Mouse (Mus musculus) liver, embryonic 11.5 days (tissue): Measurements from ENCODE around the gene Cops4. TPM values are rescaled to one million over a fixed set of nuclear protein-coding genes. Genes with fewer than 3 reads are reported as not detected.

Experiments
- ATAC-seq: fragments of 200-750 bp; cut with Nextera tagmentation; replicated peaks from 2 replicates; pipeline ENCODE4 v1.8.0; 2017; ENCODE audit warnings: moderate number of reproducible peaks, mild to moderate bottlenecking, moderate TSS enrichment, moderate library complexity; ENCODE audit not compliant: low FRiP score
- DNase-seq: peaks from one replicate; pipeline ENCODE4 v3.0.0-alpha.2; 2017; ENCODE audit warnings: low spot score
- H3K27ac ChIP-seq: fragments of 300-500 bp; sonication (generic); 2 replicates; pipeline ENCODE4 v1.5.1; 2014; ENCODE audit warnings: mild to moderate bottlenecking, low read depth, low read length, control low read depth
- H3K27me3 ChIP-seq: fragments of 300-500 bp; sonication (generic); replicated peaks from 2 replicates; pipeline ENCODE4 v1.6.1; 2014; ENCODE audit warnings: low read length, mixed read lengths; ENCODE audit not compliant: control insufficient read depth, insufficient read depth
- H3K36me3 ChIP-seq: fragments of 300-500 bp; sonication (generic); 2 replicates; pipeline ENCODE4 v1.6.1; 2014; ENCODE audit warnings: mild to moderate bottlenecking, low read length, moderate library complexity, mixed read lengths; ENCODE audit not compliant: control insufficient read depth, insufficient read depth
- H3K4me1 ChIP-seq: fragments of 300-500 bp; sonication (generic); replicated peaks from 2 replicates; pipeline ENCODE4 v1.6.1; 2014; ENCODE audit warnings: low read length, mixed read lengths; ENCODE audit not compliant: control insufficient read depth, insufficient read depth
- H3K4me2 ChIP-seq: fragments of 300-500 bp; sonication (generic); 2 replicates; pipeline ENCODE4 v1.6.1; 2014; ENCODE audit warnings: mild to moderate bottlenecking, control low read depth, moderate library complexity
- H3K4me3 ChIP-seq: fragments of 300-500 bp; sonication (generic); 2 replicates; pipeline ENCODE4 v1.5.1; 2014; ENCODE audit warnings: low read depth, low read length, control low read depth
- H3K9ac ChIP-seq: fragments of 300-500 bp; sonication (generic); 2 replicates; pipeline ENCODE4 v1.6.1; 2014; ENCODE audit warnings: low read depth, low read length, control low read depth
- H3K9me3 ChIP-seq: fragments of 300-500 bp; sonication (generic); 2 replicates; pipeline ENCODE4 v1.6.1; 2016; ENCODE audit warnings: low read length, inconsistent platforms, mixed read lengths; ENCODE audit not compliant: control insufficient read depth
- WGBS: fragments of 180-500 bp; shearing (Covaris S2); extraction: QIAGEN DNeasy Blood & Tissue Kit; methylation state at CpG from one replicate; pipeline ENCODE4 v1.1.7; 2014; 5-methylcytosine and 5-hydroxymethylcytosine counted together
- polyA plus RNA-seq: library from polyadenylated mRNA; unstranded; fragments of >200 nt; fragmentation: Nextera tagmentation; extraction: Ambion mirVana; gene quantifications from 2 replicates; pipeline ENCODE4 v1.2.1, GENCODE M21; 2014

Cops4 gene
- polyA plus RNA-seq, 1 experiment from 2014 or later = 166 TPM

DNA sequence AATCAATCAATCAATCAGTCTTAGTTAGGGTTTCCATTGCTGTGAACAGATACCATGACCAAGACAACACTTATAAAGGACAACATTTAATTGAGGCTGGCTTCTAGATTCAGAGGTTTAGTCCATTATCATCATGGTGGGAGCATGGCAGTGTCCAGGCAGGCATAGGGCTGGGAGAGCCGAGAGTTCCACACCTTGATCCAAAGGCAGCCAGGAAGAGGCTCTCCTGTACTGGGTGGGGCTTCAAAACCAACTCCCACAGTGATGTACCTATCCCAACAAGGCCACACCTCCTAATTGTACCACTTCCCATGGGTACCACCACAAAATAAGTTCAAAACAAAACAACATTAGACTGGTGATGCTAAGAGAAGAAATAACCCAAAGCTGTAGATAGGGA lies 32.0 kb downstream of the Cops4 start:
- Histone ChIP-seq H3K4me1 (no peaks in the 10 kb centered on the region; the same call in 1 of the 2 replicates), H3K4me3 (no peak overlapping the region), H3K9ac (no peak overlapping the region), H3K9me3 (no peaks in the 10 kb centered on the region), H3K27ac (no peak overlapping the region), H3K27me3 (no peaks in the 10 kb centered on the region), H3K4me2 (no peak overlapping the region), H3K36me3 (peaks cover 20% of the 10 kb centered on the region)
- DNase-seq (no peak), ATAC-seq (no peak)
- 92% methylated on average over 1 of the region's 1 CpGs for WGBS

DNA sequence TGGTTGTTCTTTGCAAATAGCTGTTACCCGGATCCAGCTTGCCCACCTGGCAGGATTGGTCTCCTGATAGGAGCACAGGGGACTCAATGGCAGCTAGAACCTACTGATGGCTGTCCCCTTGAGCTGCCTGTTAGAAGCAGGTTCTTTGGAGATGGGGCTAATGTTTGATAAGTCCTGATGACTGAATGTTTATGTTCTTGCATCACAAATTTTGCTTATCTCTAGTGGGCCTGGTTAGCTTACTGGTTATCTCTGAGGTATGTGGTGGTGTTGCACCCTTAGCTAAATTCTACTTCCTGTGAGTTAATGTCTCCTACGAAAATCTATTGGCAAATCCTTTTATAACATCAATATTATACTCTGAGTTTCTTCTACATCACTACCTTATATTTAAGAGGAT lies 33.8 kb downstream of the Cops4 start:
- no peak overlapping the region for H3K4me2 ChIP-seq
- peaks cover 14% of the 10 kb centered on the region for H3K36me3 ChIP-seq
- 57% methylated on average over 2 of the region's 2 CpGs for whole genome bisulfite sequencing
- no peak for DNase-seq
- H3K4me1 ChIP-seq = no peaks in the 10 kb centered on the region; the same call in 1 of the 2 replicates
- no peaks in the 10 kb centered on the region for H3K27me3 ChIP-seq
- no peak overlapping the region for H3K9ac ChIP-seq
- ATAC-seq = no peak; the same call in 1 of the 2 replicates
- H3K4me3 ChIP-seq = no peak overlapping the region
- H3K27ac ChIP-seq = no peak overlapping the region
- H3K9me3 ChIP-seq = no peaks in the 10 kb centered on the region

DNA sequence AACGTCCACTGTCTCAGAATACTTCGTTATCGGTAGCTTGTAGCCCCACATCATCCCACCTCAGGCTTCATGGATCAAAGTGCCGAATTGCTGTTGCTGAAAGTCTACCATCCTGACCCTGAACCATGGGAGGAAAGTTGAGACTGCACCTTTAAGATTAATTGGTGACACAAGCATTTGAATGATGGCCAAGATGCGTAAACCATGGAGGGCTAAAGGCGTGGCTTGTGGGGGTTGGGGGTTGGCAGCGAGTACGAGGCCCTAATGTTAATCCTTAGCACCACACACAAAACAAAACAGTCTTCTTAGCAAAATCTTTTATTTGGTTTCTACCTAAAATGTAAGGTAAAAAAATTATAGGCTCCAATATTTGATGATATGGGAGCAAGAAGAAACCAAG lies 35.3 kb downstream of the Cops4 start:
- Histone ChIP-seq H3K36me3 (peaks cover 9% of the 10 kb centered on the region), H3K27me3 (no peaks in the 10 kb centered on the region), H3K27ac (no peak overlapping the region), H3K4me1 (peaks cover 2% of the 10 kb centered on the region; the same call in 1 of the 2 replicates), H3K4me2 (no peak overlapping the region), H3K4me3 (no peak overlapping the region), H3K9me3 (no peaks in the 10 kb centered on the region), H3K9ac (no peak overlapping the region)
- no peak for DNase-seq
- no peak for ATAC-seq
- WGBS = 58% methylated on average over 8 of the region's 8 CpGs

DNA sequence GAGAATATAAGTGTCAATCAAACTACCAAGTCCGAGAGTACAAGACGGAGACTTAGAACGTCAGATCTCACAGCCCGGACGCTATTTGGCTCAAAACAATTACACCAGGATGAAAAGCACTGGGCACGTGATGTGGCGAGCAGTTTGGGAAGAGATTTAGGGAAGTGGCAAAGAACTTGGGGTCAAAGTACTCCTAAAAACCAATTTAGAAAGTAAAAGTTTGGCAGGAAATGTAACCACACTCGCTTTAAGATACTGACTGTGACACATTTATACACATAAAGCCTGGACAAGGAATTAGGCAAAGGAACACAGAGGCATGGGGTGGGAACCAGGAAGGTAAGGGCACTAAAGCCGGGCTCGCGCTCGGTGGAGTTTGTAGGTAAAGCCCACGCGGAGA lies 38.9 kb downstream of the Cops4 start:
- H3K27ac ChIP-seq = no peak overlapping the region
- 78% methylated on average over 14 of the region's 14 CpGs for WGBS
- H3K4me1 ChIP-seq = 0 out of 2 replicates have a peak, but pooled peaks cover 2% of the 10 kb centered on the region
- no peaks in the 10 kb centered on the region for H3K27me3 ChIP-seq
- no peak overlapping the region for H3K4me3 ChIP-seq
- H3K36me3 ChIP-seq = no peaks in the 10 kb centered on the region
- ATAC-seq (no peak), DNase-seq (no peak)
- no peak overlapping the region for H3K4me2 ChIP-seq
- no peak overlapping the region for H3K9ac ChIP-seq
- H3K9me3 ChIP-seq = no peaks in the 10 kb centered on the region

DNA sequence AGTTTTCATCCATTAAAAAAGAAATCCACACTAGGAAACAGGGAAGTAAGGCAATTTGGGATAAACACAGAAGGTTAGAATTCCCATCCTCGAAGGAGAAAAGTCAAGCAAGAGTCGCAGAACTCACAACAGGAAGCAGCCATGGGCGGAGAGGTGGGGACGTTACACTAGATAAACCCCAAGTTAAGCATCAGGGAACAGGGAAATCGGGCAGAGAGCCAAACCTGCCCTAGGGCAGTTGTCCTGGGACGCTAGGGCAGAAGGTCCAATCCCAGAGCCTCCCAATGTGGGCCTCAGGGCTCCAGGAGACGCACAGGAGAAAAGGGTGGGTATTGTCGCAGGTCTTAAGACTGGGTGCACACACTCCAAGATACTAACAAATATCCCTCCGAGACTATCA lies 39.4 kb downstream of the Cops4 start:
- no peak overlapping the region for H3K9ac ChIP-seq
- H3K4me2 ChIP-seq = no peak overlapping the region
- H3K27me3 ChIP-seq = no peaks in the 10 kb centered on the region
- 61% methylated on average over 9 of the region's 9 CpGs for WGBS
- ATAC-seq (no peak), DNase-seq (no peak)
- no peak overlapping the region for H3K27ac ChIP-seq
- H3K4me3 ChIP-seq = no peak overlapping the region
- H3K9me3 ChIP-seq = no peaks in the 10 kb centered on the region
- no peaks in the 10 kb centered on the region for H3K36me3 ChIP-seq
- H3K4me1 ChIP-seq = 0 out of 2 replicates have a peak, but pooled peaks cover 2% of the 10 kb centered on the region

DNA sequence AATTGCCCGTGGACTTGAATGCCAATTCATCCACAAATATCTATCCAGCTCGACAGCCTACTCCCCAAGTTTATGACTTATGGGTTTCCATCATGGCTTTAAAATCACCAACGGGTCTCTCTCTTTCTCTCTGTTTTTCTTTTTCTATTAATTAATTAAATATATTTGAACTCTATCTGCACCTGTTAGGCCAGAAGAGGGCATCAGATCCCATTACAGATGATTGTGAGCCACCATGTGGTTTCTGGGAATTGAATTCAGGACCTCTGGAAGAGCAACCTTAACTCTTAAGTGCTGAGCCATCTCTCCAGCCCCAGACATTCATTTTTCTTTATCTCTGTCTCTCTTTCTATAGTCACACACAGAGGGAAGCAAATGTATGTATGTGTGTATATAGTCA lies 40.7 kb downstream of the Cops4 start:
- H3K9ac ChIP-seq = no peak overlapping the region
- H3K27me3 ChIP-seq = no peaks in the 10 kb centered on the region
- no peak overlapping the region for H3K27ac ChIP-seq
- 0 out of 2 replicates have a peak, but pooled peaks cover 2% of the 10 kb centered on the region for H3K4me1 ChIP-seq
- no peaks in the 10 kb centered on the region for H3K36me3 ChIP-seq
- no peak for ATAC-seq
- H3K9me3 ChIP-seq = no peaks in the 10 kb centered on the region
- no peak for DNase-seq
- H3K4me3 ChIP-seq = no peak overlapping the region
- no peak overlapping the region for H3K4me2 ChIP-seq
- WGBS = 89% methylated on average over 3 of the region's 3 CpGs

DNA sequence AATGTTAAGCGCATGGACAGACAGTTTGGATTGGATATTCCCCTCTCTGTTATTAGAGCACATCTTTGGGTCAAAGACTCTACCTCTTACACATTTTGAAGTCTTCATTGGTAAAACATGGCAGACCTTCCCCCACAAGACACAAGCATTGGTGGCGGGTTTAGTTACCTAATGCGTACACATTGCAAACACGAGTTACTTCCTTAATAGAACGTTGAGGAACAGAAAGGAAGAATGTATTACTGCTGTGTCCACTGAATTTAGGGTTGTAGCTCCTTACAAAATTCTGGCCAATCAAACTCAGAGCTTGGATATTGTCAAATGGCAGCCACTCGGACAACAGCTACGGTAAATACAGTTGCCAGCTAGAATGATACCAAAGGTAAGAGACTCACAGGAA lies 41.2 kb downstream of the Cops4 start:
- ATAC-seq = no peak

DNA sequence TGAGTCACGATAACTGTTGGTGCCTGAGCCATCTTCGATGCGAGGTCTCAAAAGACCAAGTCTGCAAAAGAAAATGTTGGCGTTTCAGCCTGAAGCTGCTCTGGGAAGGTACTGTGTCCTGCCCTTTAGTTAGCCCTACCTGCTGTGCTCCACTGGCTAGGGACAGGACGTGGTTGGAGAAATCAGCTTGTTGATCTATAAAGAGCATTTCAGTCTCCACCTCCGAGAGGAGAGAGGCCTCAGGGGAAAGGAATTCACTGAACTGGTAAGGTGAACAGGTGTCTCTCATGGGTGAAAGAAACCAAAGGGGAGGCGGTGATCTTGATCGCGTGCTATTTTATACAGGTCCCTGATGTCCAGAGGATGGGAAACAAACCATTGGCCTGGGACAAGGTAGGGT lies 44.6 kb downstream of the Cops4 start:
- ATAC-seq = no peak
- DNase-seq = no peak
- no peak overlapping the region for H3K27ac ChIP-seq
- no peaks in the 10 kb centered on the region for H3K27me3 ChIP-seq
- H3K4me2 ChIP-seq = no peak overlapping the region
- no peaks in the 10 kb centered on the region for H3K9me3 ChIP-seq
- no peak overlapping the region for H3K4me3 ChIP-seq
- WGBS = 81% methylated on average over 9 of the region's 9 CpGs
- peaks cover 2% of the 10 kb centered on the region for H3K4me1 ChIP-seq
- H3K36me3 ChIP-seq = no peaks in the 10 kb centered on the region
- H3K9ac ChIP-seq = no peak overlapping the region

More for the DNA sequence above, 41.2 kb downstream of the Cops4 start:
- DNase-seq = no peak
- Histone ChIP-seq H3K9ac (no peak overlapping the region), H3K27ac (no peak overlapping the region), H3K4me3 (no peak overlapping the region), H3K9me3 (no peaks in the 10 kb centered on the region), H3K4me2 (no peak overlapping the region), H3K27me3 (no peaks in the 10 kb centered on the region), H3K4me1 (0 out of 2 replicates have a peak, but pooled peaks cover 2% of the 10 kb centered on the region), H3K36me3 (no peaks in the 10 kb centered on the region)
- WGBS = 91% methylated on average over 7 of the region's 7 CpGs

DNA sequence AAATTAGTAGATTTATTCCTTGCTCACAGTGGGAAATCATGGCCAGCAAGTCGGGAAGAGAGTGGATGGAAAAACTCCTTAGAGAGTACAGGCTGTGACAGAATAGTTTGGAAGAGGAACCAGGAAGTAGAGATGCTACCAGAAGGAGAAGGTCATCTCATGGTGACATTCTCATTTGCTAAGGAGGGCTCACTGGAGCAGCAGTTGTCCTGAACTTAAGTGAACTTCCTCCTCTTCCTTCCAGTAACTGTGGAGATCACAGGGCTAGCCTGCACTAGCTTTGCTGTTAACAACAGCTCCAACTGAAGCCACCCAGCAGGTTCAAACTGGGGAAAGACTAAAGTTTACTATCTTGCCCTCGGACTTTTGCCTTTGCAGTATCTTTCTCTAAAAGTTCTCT lies 48.7 kb downstream of the Cops4 start:
- Histone ChIP-seq H3K27ac (no peak overlapping the region), H3K27me3 (no peaks in the 10 kb centered on the region), H3K4me2 (no peak overlapping the region), H3K9me3 (no peaks in the 10 kb centered on the region), H3K4me3 (no peak overlapping the region), H3K36me3 (no peaks in the 10 kb centered on the region), H3K4me1 (peaks cover 18% of the 10 kb centered on the region), H3K9ac (no peak overlapping the region)
- no peak for ATAC-seq
- no peak for DNase-seq
- 78% methylated on average over 2 of the region's 2 CpGs for WGBS
